Mouse (Mus musculus) olfactory bulb, adult 2 months (tissue): Measurements from ENCODE around the gene Gbe1.

Experiments used
- CTCF ChIP-seq: fragments of 200-500 bp; IDR thresholded peaks from 2 replicates; pipeline ENCODE4 v1.5.1; 2012; ENCODE audit warnings: low read depth, mild to moderate bottlenecking, low read length, moderate library complexity; ENCODE audit not compliant: insufficient read depth
- POLR2A ChIP-seq: fragments of 200-500 bp; IDR thresholded peaks from 2 replicates; pipeline ENCODE4 v1.6.1; 2012; ENCODE audit warnings: mild to moderate bottlenecking, low read depth, low read length, moderate library complexity; ENCODE audit not compliant: insufficient read depth

GRCm38 (mm10) chr16:70335472-70335871, 21.7 kb downstream of the Gbe1 start:
- TF ChIP-seq POLR2A (no peak), CTCF (no peak)
